22 mouse cellular contexts compared by ENCODE assay signal in genomic region chr5:96306271-96306670, GRCm38 (mm10).
DNase-seq lines count a peak whose midpoint lies in the region; ATAC-seq and TF ChIP-seq lines count a peak whose summit lies in the region.
"Had no signal": no experiment of that assay in that cellular context is flagged by ENCODE, and none has a peak within 500 bp of the region (broad histone marks: within the 10 kb centered on the region; RNA-seq: fewer than 3 reads in every experiment).

No protein-coding gene starts in this region.

- TF ChIP-seq EP300 in liver, postnatal 0 days (IDR thresholded peaks at IDR 0.05; ENCODE audit: low read depth): no peak

- no peak overlapping the region for H3K4me3 ChIP-seq in liver, adult 2 months (ENCODE audit: insufficient read depth, low read depth, low read length)
- H3K4me3 ChIP-seq in liver, postnatal 0 days (ENCODE audit: low read depth, low read length): no peak overlapping the region
- no peak overlapping the region for H3K4me3 ChIP-seq in liver, embryonic 11.5 days (ENCODE audit: low read depth, low read length)
- no peak overlapping the region for H3K4me3 ChIP-seq in myocyte

- no peaks in the 10 kb centered on the region for H3K79me2 ChIP-seq in liver, adult 2 months (ENCODE audit: control insufficient read depth, insufficient read depth, low read length)
- H3K79me2 ChIP-seq in myocyte (ENCODE audit: control insufficient read depth, insufficient read depth): no peaks in the 10 kb centered on the region

- no peak overlapping the region for H3K9ac ChIP-seq in liver, adult 2 months (ENCODE audit: low read depth, low read length)
- H3K9ac ChIP-seq in liver, postnatal 0 days (replicated peaks): no peak overlapping the region
- H3K9ac ChIP-seq in liver, embryonic 11.5 days (ENCODE audit: low read depth, low read length): no peak overlapping the region

- peaks cover 19% of the 10 kb centered on the region for H3K4me1 ChIP-seq in liver, adult 2 months (ENCODE audit: control insufficient read depth, insufficient read depth, low read length)
- H3K4me1 ChIP-seq in liver, postnatal 0 days (ENCODE audit: insufficient read depth): no peaks in the 10 kb centered on the region
- H3K4me1 ChIP-seq in liver, embryonic 11.5 days (replicated peaks; ENCODE audit: control insufficient read depth, insufficient read depth, low read length): no peaks in the 10 kb centered on the region

- no peak overlapping the region for H3ac ChIP-seq in myocyte (ENCODE audit: control insufficient read depth, insufficient read length)

- no peaks in the 10 kb centered on the region for H3K27me3 ChIP-seq in liver, adult 2 months (ENCODE audit: control insufficient read depth, insufficient read depth, low read length)
- no peaks in the 10 kb centered on the region for H3K27me3 ChIP-seq in liver, postnatal 0 days (ENCODE audit: insufficient read depth, low read length)
- no peaks in the 10 kb centered on the region for H3K27me3 ChIP-seq in liver, embryonic 11.5 days (replicated peaks; ENCODE audit: control insufficient read depth, insufficient read depth, low read length)
- no peaks in the 10 kb centered on the region for H3K27me3 ChIP-seq in myocyte (ENCODE audit: control insufficient read depth, insufficient read depth, insufficient read length)
- H3K27me3 ChIP-seq: CH12.LX, Patski had no signal

- peak overlapping the region; percentile 93 for H3K27ac ChIP-seq in liver, adult 2 months (replicated peaks; ENCODE audit: insufficient read depth, low read depth, low read length)
- H3K27ac ChIP-seq in liver, postnatal 0 days (ENCODE audit: low read depth): no peak overlapping the region
- no peak overlapping the region for H3K27ac ChIP-seq in liver, embryonic 11.5 days (ENCODE audit: low read depth, low read length)

- no peak overlapping the region for H3K4me2 ChIP-seq in liver, postnatal 0 days (ENCODE audit: low read depth, low read length)
- no peak overlapping the region for H3K4me2 ChIP-seq in liver, embryonic 11.5 days
- H3K4me2 ChIP-seq in myocyte (ENCODE audit: low read depth): no peak overlapping the region

- 22% methylated on average over 1 of the region's 1 CpGs for WGBS in liver, adult 2 months
- 60% methylated on average over 1 of the region's 1 CpGs for WGBS in liver, postnatal 0 days (ENCODE audit: insufficient replicate concordance)
- WGBS in liver, embryonic 11.5 days: 62% methylated on average over 1 of the region's 1 CpGs

- no peaks in the 10 kb centered on the region for H3K9me3 ChIP-seq in liver, postnatal 0 days (ENCODE audit: low read length)
- H3K9me3 ChIP-seq in liver, embryonic 11.5 days (ENCODE audit: control insufficient read depth, low read length): no peaks in the 10 kb centered on the region
- H3K9me3 ChIP-seq: G1E had no signal

- 0 out of 2 replicates have a peak, but pooled peaks have one; percentile 51 for ATAC-seq in liver, postnatal 0 days
- no peak for ATAC-seq in liver, embryonic 11.5 days (replicated peaks; ENCODE audit: low FRiP score)
- ATAC-seq: activated CD4-positive, CD25-positive, alpha-beta regulatory T cell, adult 4 months; CD4-positive, CD25-positive, alpha-beta regulatory T cell, adult 4 months; Patski had no signal

- no peaks in the 10 kb centered on the region for H3K36me3 ChIP-seq in liver, adult 2 months (ENCODE audit: control insufficient read depth, insufficient read depth, low read length)
- no peaks in the 10 kb centered on the region for H3K36me3 ChIP-seq in liver, postnatal 0 days (replicated peaks; ENCODE audit: insufficient read depth, low read length)
- no peaks in the 10 kb centered on the region for H3K36me3 ChIP-seq in liver, embryonic 11.5 days (ENCODE audit: control insufficient read depth, insufficient read depth, low read length)
- H3K36me3 ChIP-seq in myocyte (ENCODE audit: control insufficient read depth, insufficient read depth): no peaks in the 10 kb centered on the region
- H3K36me3 ChIP-seq: G1E had no signal

- peak; percentile 89 for DNase-seq in liver, adult 2 months (ENCODE audit: extremely low read depth, low read depth, low spot score)
- DNase-seq in liver (no peak), MN1 (ENCODE audit: low spot score) (peak; percentile 13)
- no peak for DNase-seq in liver, postnatal 0 days
- no peak for DNase-seq in liver, embryonic 11.5 days (ENCODE audit: low spot score)
- no peak for DNase-seq in cerebellum, adult 8-10 months
- DNase-seq in cerebellum, postnatal 36 days: no peak
- DNase-seq: adrenal gland, adult 2 months; adrenal gland, adult 8-10 months; adrenal gland, postnatal 10 days; adrenal gland, postnatal 14 days; adrenal gland, postnatal 25 days; B cell, adult 2 months; cerebellum, adult 11 months; cerebellum, adult 11-12 months; cerebellum, adult 18-20 months had no signal

- no peak for TF ChIP-seq POLR2A in liver, adult 2 months (IDR thresholded peaks at IDR 0.05; ENCODE audit: extremely low read depth, insufficient read depth, low read length)
- no peak for TF ChIP-seq POLR2A in myocyte (IDR thresholded peaks at IDR 0.05; ENCODE audit: insufficient read length, low read depth)

- no peak for TF ChIP-seq CTCF in liver, adult 2 months (IDR thresholded peaks at IDR 0.05; ENCODE audit: low read depth, low read length)
- no peak for TF ChIP-seq CTCF in liver, postnatal 0 days (IDR thresholded peaks at IDR 0.05; ENCODE audit: low read depth)

TF ChIP-seq in myocyte, 11 proteins besides CTCF, POLR2A, EP300 and RAD21:
- TF ChIP-seq CEBPB (IDR thresholded peaks at IDR 0.05; ENCODE audit: insufficient read depth, poor library complexity, severe bottlenecking) (peak; percentile 68), POLR2AphosphoS2 (IDR thresholded peaks at IDR 0.05; ENCODE audit: insufficient read length, low read depth) (no peak)

Comparison
In these comparisons a context has a peak if more than half of its experiments do, and no peak if none do; other contexts are left out.
1. DNase-seq: peak in liver, adult 2 months (single experiment) and MN1 (single experiment); none in liver (single experiment), liver, postnatal 0 days (single experiment), liver, embryonic 11.5 days (single experiment), cerebellum, adult 8-10 months (single experiment) and cerebellum, postnatal 36 days (0 of 2).